Mouse (Mus musculus) stomach, postnatal 0 days (tissue): ENCODE data around the gene Asxl1.

ENCODE experiments used
- CTCF ChIP-seq: IDR thresholded peaks from 2 replicates; pipeline ENCODE4 v1.5.1; 2016; ENCODE audit warnings: antibody characterized with exemption, low read depth, mild to moderate bottlenecking, moderate library complexity
- EP300 ChIP-seq: optimal IDR thresholded peaks from 2 replicates; pipeline ENCODE3; 2016; ENCODE audit warnings: antibody characterized with exemption

DNA sequence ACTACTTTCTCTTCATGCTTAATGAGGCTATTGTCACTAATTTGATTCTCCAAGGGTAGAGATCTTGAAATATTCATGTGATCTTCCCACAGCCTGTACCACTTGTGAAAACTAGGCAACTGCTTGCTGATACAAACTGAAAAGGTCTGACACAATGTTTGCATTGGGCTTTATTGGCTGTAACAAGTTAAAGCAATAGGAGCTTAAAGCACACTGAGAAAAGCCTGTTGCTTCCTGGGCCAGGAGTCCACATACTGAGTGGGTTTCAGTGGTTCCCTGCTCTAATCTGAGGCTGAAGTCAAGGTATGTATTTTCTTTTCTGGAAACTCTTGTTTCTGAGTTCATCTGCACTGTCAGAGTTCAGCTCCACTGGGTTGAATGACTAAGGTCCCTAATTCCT lies 2.4 kb upstream of the Asxl1 start:
- TF ChIP-seq CTCF (no peak), EP300 (no peak)
